Mouse (Mus musculus): ENCODE data around the gene Lsm4. TPM values are rescaled to one million over a fixed set of nuclear protein-coding genes. Genes with fewer than 3 reads are reported as not detected.
A peak's percentile ranks its signal among the peaks of the same experiment; 100 is the strongest.

Gene Lsm4
- polyA plus RNA-seq, 2 experiments: 182 to 247 TPM

GRCm38 (mm10) chr8:70718297-70718696 lies 45.2 kb downstream of the Lsm4 start, which contains the start of gene Gm3336:
TSS of gene Gm3336 (plus strand) at chr8:70718543.
- no peak for TF ChIP-seq POLR2A (IDR thresholded peaks at IDR 0.05; ENCODE audit: borderline replicate concordance, extremely low read depth, insufficient read depth, insufficient read length)
- Histone ChIP-seq H3K27ac (replicated peaks; ENCODE audit: low read depth, low read length) (no peak within 1 kb of the TSS), H3K36me3 (ENCODE audit: control insufficient read depth, insufficient read depth, low read length) (no peaks in the 10 kb centered on the region), H3K9ac (ENCODE audit: low read depth, low read length, severe bottlenecking) (no peak within 1 kb of the TSS), H3K4me2 (replicated peaks; ENCODE audit: low read depth, low read length, severe bottlenecking) (no peak within 1 kb of the TSS), H3K9me3 (ENCODE audit: control insufficient read depth, low read length) (no peaks in the 10 kb centered on the region), H3K4me3 (replicated peaks; ENCODE audit: low read length) (no peak within 1 kb of the TSS), H3K4me1 (ENCODE audit: control insufficient read depth, insufficient read depth, low read length) (no peaks in the 10 kb centered on the region), H3K27me3 (ENCODE audit: control insufficient read depth, insufficient read depth, low read length) (no peaks in the 10 kb centered on the region)
- ATAC-seq (ENCODE audit: low FRiP score, low read depth): peak; percentile 34; the same call in 1 of the 2 replicates
- 1% methylated on average over 12 of the region's 19 CpGs for WGBS
- no peak for DNase-seq (ENCODE audit: low spot score)

GRCm38 (mm10) chr8:70719796-70720270 lies 46.8 kb downstream of the Lsm4 start:
- H3K27me3 ChIP-seq (ENCODE audit: control insufficient read depth, insufficient read depth, low read length): no peaks in the 10 kb centered on the region
- no peak overlapping the region for H3K4me2 ChIP-seq (replicated peaks; ENCODE audit: low read depth, low read length, severe bottlenecking)
- DNase-seq (ENCODE audit: low spot score) (no peak), ATAC-seq (ENCODE audit: low FRiP score, low read depth) (no peak)
- no peaks in the 10 kb centered on the region for H3K9me3 ChIP-seq (ENCODE audit: control insufficient read depth, low read length)
- TF ChIP-seq POLR2A (IDR thresholded peaks at IDR 0.05; ENCODE audit: borderline replicate concordance, extremely low read depth, insufficient read depth, insufficient read length): no peak
- no peak overlapping the region for H3K9ac ChIP-seq (ENCODE audit: low read depth, low read length, severe bottlenecking)
- no peak overlapping the region for H3K4me3 ChIP-seq (replicated peaks; ENCODE audit: low read length)
- no peaks in the 10 kb centered on the region for H3K4me1 ChIP-seq (ENCODE audit: control insufficient read depth, insufficient read depth, low read length)
- WGBS: 62% methylated on average over 9 of the region's 9 CpGs
- no peak overlapping the region for H3K27ac ChIP-seq (replicated peaks; ENCODE audit: low read depth, low read length)
- H3K36me3 ChIP-seq (ENCODE audit: control insufficient read depth, insufficient read depth, low read length): no peaks in the 10 kb centered on the region

- no peak for TF ChIP-seq POLR2A (IDR thresholded peaks at IDR 0.05; ENCODE audit: borderline replicate concordance, extremely low read depth, insufficient read depth, insufficient read length)
- Histone ChIP-seq H3K27me3 (ENCODE audit: control insufficient read depth, insufficient read depth, low read length) (no peaks in the 10 kb centered on the region; the same call in 1 of the 2 replicates), H3K4me1 (ENCODE audit: control insufficient read depth, insufficient read depth, low read length) (no peaks in the 10 kb centered on the region), H3K27ac (replicated peaks; ENCODE audit: low read depth, low read length) (no peak overlapping the region), H3K4me3 (replicated peaks; ENCODE audit: low read length) (no peak overlapping the region), H3K4me2 (replicated peaks; ENCODE audit: low read depth, low read length, severe bottlenecking) (no peak overlapping the region), H3K36me3 (ENCODE audit: control insufficient read depth, insufficient read depth, low read length) (no peaks in the 10 kb centered on the region), H3K9ac (ENCODE audit: low read depth, low read length, severe bottlenecking) (no peak overlapping the region), H3K9me3 (ENCODE audit: control insufficient read depth, low read length) (no peaks in the 10 kb centered on the region)
- DNase-seq (ENCODE audit: low spot score) (peak; percentile 74), ATAC-seq (ENCODE audit: low FRiP score, low read depth) (peak; percentile 62; the same call in 1 of the 2 replicates)
- 5% methylated on average over 3 of the region's 3 CpGs for WGBS
Measured at GRCm38 (mm10) chr8:70720739-70721138, 47.7 kb downstream of the Lsm4 start.

- H3K27ac ChIP-seq (replicated peaks; ENCODE audit: low read depth, low read length): no peak overlapping the region
Measured at GRCm38 (mm10) chr8:70721601-70722000, 48.6 kb downstream of the Lsm4 start.

GRCm38 (mm10) chr8:70723486-70724210 lies 50.6 kb downstream of the Lsm4 start, which contains the start of gene Pde4c:
TSS of gene Pde4c (plus strand) at chr8:70723720.
- Histone ChIP-seq H3K36me3 (ENCODE audit: control insufficient read depth, insufficient read depth, low read length) (no peaks in the 10 kb centered on the region), H3K4me3 (replicated peaks; ENCODE audit: low read length) (no peak within 1 kb of the TSS), H3K27ac (replicated peaks; ENCODE audit: low read depth, low read length) (no peak within 1 kb of the TSS), H3K9ac (ENCODE audit: low read depth, low read length, severe bottlenecking) (no peak within 1 kb of the TSS), H3K9me3 (ENCODE audit: control insufficient read depth, low read length) (no peaks in the 10 kb centered on the region), H3K27me3 (ENCODE audit: control insufficient read depth, insufficient read depth, low read length) (peaks cover 11% of the 10 kb centered on the region; the same call in 1 of the 2 replicates), H3K4me1 (ENCODE audit: control insufficient read depth, insufficient read depth, low read length) (no peaks in the 10 kb centered on the region), H3K4me2 (replicated peaks; ENCODE audit: low read depth, low read length, severe bottlenecking) (no peak within 1 kb of the TSS)
- DNase-seq (ENCODE audit: low spot score) (no peak), ATAC-seq (ENCODE audit: low FRiP score, low read depth) (no peak)
- 65% methylated on average over 7 of the region's 7 CpGs for WGBS
- no peak for TF ChIP-seq POLR2A (IDR thresholded peaks at IDR 0.05; ENCODE audit: borderline replicate concordance, extremely low read depth, insufficient read depth, insufficient read length)

More at GRCm38 (mm10) chr8:70721601-70722000, 48.6 kb downstream of the Lsm4 start:
- TF ChIP-seq POLR2A (IDR thresholded peaks at IDR 0.05; ENCODE audit: borderline replicate concordance, extremely low read depth, insufficient read depth, insufficient read length): no peak
- Histone ChIP-seq H3K9ac (ENCODE audit: low read depth, low read length, severe bottlenecking) (no peak overlapping the region), H3K9me3 (ENCODE audit: control insufficient read depth, low read length) (no peaks in the 10 kb centered on the region), H3K27me3 (ENCODE audit: control insufficient read depth, insufficient read depth, low read length) (peaks cover 6% of the 10 kb centered on the region; the same call in 1 of the 2 replicates), H3K4me2 (replicated peaks; ENCODE audit: low read depth, low read length, severe bottlenecking) (no peak overlapping the region), H3K4me1 (ENCODE audit: control insufficient read depth, insufficient read depth, low read length) (no peaks in the 10 kb centered on the region), H3K36me3 (ENCODE audit: control insufficient read depth, insufficient read depth, low read length) (no peaks in the 10 kb centered on the region), H3K4me3 (replicated peaks; ENCODE audit: low read length) (no peak overlapping the region)
- ATAC-seq (ENCODE audit: low FRiP score, low read depth) (no peak), DNase-seq (ENCODE audit: low spot score) (no peak)
- 81% methylated on average over 8 of the region's 8 CpGs for WGBS
